Mouse (Mus musculus) spleen, adult 12 weeks (tissue): ENCODE measurements around the gene Tpmt.

Experiments used
- DNase-seq: peaks from one replicate; pipeline ENCODE4 v3.0.0; 2022; ENCODE audit warnings: low spot score

Tpmt gene

DNA sequence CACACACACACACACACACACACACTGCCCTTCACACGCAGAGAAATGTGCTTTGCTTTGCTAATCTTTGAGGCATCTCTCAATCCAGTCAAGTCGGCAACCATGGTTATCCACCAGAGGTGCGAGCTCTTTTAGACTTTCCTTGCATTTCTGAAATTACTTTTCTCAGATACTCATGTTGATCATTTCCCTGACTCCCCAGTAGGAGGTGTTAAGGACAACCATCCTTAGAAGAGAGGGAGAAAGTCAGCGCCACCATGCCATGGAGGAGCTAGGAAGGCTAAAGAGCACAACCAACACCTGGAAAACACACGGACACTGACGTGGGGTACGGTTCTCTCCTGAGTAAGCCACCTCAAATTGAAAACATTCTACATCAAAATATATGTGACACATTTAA, 68.0 kb downstream of the Tpmt start:
- no peak for DNase-seq

- no peak for DNase-seq
These were observed 68.6 kb downstream of the Tpmt start for GRCm38 (mm10) chr13:46975930-46976329.

DNA sequence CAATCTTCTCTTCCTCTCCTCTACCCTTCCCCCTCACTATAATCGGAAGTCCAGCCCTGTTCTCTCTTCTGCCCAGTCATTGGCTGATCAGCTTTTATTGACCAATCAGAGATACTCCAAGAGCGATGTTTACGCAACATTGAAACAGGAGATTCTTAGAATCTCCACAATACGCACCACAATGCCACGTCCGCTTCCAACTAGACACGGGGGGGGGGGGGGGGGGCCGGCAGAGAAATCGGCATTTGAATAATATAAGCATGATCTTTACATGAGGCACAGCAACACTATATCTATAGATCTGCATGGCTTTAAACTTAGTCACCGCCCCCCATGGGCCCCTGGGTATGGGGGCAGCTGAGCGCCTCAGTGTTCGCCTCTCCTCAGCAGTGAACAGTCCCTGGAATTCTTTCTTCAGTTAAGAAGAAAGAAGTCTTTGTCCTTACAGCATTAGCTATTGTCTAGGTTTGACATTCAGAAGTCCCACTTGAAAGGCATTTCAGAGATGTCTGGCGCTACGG, 69.4 kb downstream of the Tpmt start:
- no peak for DNase-seq
